Mouse (Mus musculus) ES-E14 (cell line): ENCODE data around the gene Cpne5. TPM values are rescaled to one million over a fixed set of nuclear protein-coding genes. Genes with fewer than 3 reads are reported as not detected.

ENCODE experiments used
- DNase-seq: peaks from one replicate; pipeline ENCODE4 v3.0.0-alpha.2; 2013; ENCODE audit warnings: low read depth, low spot score
- H3K27ac ChIP-seq: 2 replicates; pipeline ENCODE4 v1.5.1; 2012; ENCODE audit warnings: low read depth, mild to moderate bottlenecking, low read length, moderate library complexity, mixed read lengths; ENCODE audit not compliant: poor library complexity, insufficient read depth, severe bottlenecking
- H3K36me3 ChIP-seq: 2 replicates; pipeline ENCODE4 v1.6.1; 2012; ENCODE audit warnings: mild to moderate bottlenecking, low read length, moderate library complexity, mixed read lengths; ENCODE audit not compliant: control insufficient read depth, poor library complexity, insufficient read depth, severe bottlenecking
- H3K4me1 ChIP-seq, 2 experiments: fragments of 150-350 bp in 1 of 2; sonication (generic) in 1 of 2; 2 replicates each; pipeline ENCODE4 v1.6.1; 2012; ENCODE audit warnings: low read length in 2 of 2, mild to moderate bottlenecking in 1 of 2, mixed read lengths in 1 of 2; ENCODE audit not compliant: control insufficient read depth in 2 of 2, insufficient read depth in 2 of 2, poor library complexity in 1 of 2
- H3K4me3 ChIP-seq, 2 experiments: fragments of 150-350 bp in 1 of 2; sonication (generic) in 1 of 2; 2 replicates each; pipeline ENCODE4 v1.5.1; 2012; ENCODE audit warnings: low read length in 2 of 2, low read depth in 1 of 2, mild to moderate bottlenecking in 1 of 2, mixed read lengths in 1 of 2; ENCODE audit not compliant: insufficient read depth in 1 of 2, poor library complexity in 1 of 2, severe bottlenecking in 1 of 2
- H3K9ac ChIP-seq: 2 replicates; pipeline ENCODE4 v1.6.1; 2012; ENCODE audit warnings: low read depth, mild to moderate bottlenecking, low read length, mixed read lengths; ENCODE audit not compliant: poor library complexity, insufficient read depth, severe bottlenecking
- H3K9me3 ChIP-seq: fragments of 150-350 bp; sonication (generic); 2 replicates; pipeline ENCODE4 v1.6.1; 2012; ENCODE audit warnings: low read depth, mild to moderate bottlenecking, low read length; ENCODE audit not compliant: control insufficient read depth, insufficient read depth
- CHD2 ChIP-seq: IDR thresholded peaks from 2 replicates; pipeline ENCODE4 v1.6.1; 2014; ENCODE audit warnings: mild to moderate bottlenecking, low read depth, low read length, inconsistent platforms
- HCFC1 ChIP-seq: IDR thresholded peaks from 2 replicates; pipeline ENCODE4 v1.6.1; 2012; ENCODE audit warnings: low read length, inconsistent platforms, borderline replicate concordance; ENCODE audit not compliant: insufficient read depth
- MAFK ChIP-seq: IDR thresholded peaks from 2 replicates; pipeline ENCODE4 v1.6.1; 2014; ENCODE audit warnings: mild to moderate bottlenecking, low read depth, low read length, inconsistent platforms; ENCODE audit not compliant: insufficient read depth
- ZC3H11A ChIP-seq: IDR thresholded peaks from 2 replicates; pipeline ENCODE4 v1.6.1; 2012; ENCODE audit warnings: low read depth, mild to moderate bottlenecking, inconsistent platforms, low read length, borderline replicate concordance
- ZNF384 ChIP-seq: IDR thresholded peaks from 2 replicates; pipeline ENCODE4 v1.6.1; 2012; ENCODE audit warnings: low read depth, low read length, inconsistent platforms
- in situ Hi-C, 2 experiments: fragments of 600-800 bp; cut with MboI; formaldehyde crosslinking; loops; one replicate each; pipeline ENCODE4 v1.15.1; 2025; ENCODE audit warnings: low sequenced_read_pairs in 2 of 2, inconsistent platforms in 1 of 2; ENCODE audit not compliant: unreplicated experiment in 2 of 2
- total RNA-seq: library from RNA; depleted of rRNA; stranded (reverse); fragments of 300-350 nt; gene quantifications from 2 replicates; pipeline ENCODE4 v1.2.3, GENCODE M21; 2012

The Cpne5 gene
- total RNA-seq, 1 experiment, result 5.1 TPM

DNA sequence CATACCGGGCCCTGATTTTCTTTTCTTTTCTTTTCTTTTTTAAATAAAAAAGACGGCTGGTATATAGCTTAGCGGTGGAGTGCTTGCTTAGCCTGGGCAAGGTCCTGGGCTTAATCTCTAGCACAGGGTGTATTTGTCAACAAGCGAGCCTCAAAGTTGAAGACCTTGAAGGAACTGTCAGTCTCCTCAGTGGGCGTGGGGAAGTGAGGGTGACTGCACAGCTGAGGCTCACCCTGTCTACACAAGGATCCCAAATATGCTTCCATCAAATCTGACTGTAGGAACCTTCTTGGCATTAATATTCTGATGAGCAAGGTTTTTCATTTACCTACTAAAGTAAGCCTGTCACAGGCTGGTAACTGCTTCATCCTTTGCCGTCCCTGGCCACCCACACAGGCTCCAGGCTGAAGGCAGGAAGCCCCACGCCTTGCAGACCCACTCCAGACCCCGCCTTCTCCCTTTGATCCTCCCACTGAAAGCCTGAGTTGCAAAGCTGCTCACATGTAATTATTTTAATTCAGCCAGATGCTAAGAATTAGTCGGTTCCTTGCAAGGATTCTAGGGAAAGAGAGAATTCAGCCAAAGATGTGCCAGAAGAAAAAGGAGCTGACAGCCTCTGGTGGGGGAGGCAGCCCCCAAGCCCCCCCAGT, 38.7 kb downstream of the Cpne5 start:
- H3K4me1 ChIP-seq, result peaks cover 4 to 20% of the 10 kb centered on the region in 2 experiments
- H3K4me3 ChIP-seq, result no peak overlapping the region
- H3K36me3 ChIP-seq, result no peaks in the 10 kb centered on the region
- in situ Hi-C loops, result no loop called here
- H3K9me3 ChIP-seq, result no peaks in the 10 kb centered on the region
- DNase-seq, result no peak
- no peak for TF ChIP-seq MAFK
- TF ChIP-seq ZNF384, result no peak
- no peak for TF ChIP-seq ZC3H11A
- TF ChIP-seq CHD2, result no peak
- no peak overlapping the region for H3K27ac ChIP-seq
- H3K9ac ChIP-seq, result no peak overlapping the region

DNA sequence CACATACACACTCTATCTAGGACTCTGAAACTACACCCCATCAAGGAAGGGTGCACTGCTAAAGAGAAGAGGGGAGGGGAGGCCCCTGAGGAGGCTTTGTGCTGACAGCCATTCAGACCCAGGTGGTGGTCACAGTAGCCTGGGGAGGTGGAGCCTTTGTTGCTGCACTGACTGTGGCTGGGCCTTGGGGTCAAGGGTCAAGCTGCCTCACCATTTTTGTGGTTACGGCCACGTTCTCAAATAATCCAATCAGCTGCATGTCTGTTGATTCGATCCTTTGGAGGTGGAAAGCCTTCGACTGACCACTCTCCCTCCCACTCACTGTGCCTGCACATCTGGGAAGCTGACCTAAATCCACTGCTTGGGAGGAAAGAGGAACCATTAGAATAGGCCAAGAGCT, 42.4 kb downstream of the Cpne5 start:
- in situ Hi-C loops, result no loop called here
- no peak for DNase-seq
- no peak overlapping the region for H3K27ac ChIP-seq

DNA sequence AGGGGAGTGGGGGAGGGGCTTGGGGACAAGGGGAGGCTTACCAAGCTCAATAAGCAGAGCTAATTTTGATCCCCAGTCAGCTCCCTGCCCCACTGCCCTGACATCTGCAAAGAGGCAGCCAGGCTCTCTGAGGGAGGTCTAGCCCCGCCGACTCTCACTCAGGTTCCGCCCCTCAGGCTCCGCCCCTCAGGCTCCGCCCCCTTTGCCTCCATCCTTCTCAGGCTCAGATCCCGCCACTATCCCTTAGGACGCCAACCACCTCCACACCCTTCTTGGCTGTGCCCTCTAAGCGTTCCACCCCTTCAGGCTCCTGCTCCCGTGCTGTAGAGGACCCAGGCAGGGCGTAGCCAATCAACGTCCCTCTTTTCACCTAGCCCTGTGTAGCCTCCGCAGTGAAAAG, 49.0 kb downstream of the Cpne5 start:
- Histone ChIP-seq H3K9me3 (no peaks in the 10 kb centered on the region), H3K27ac (no peak overlapping the region), H3K9ac (peak overlapping the region; percentile 6; the same call in 1 of the 2 replicates), H3K4me1 (peaks cover 12 to 49% of the 10 kb centered on the region in 2 experiments; a peak in 3 of 4 replicates), H3K4me3 (peak overlapping the region; percentile 39 to 65), H3K36me3 (no peaks in the 10 kb centered on the region)
- peak; percentile 95 for DNase-seq
- TF ChIP-seq MAFK (no peak), CHD2 (no peak), ZNF384 (no peak), ZC3H11A (no peak), HCFC1 (no peak)
- in situ Hi-C loops, result no loop called here

More for the DNA sequence above, 42.4 kb downstream of the Cpne5 start:
- TF ChIP-seq ZNF384, result no peak
- Histone ChIP-seq H3K4me1 (peaks cover 5 to 19% of the 10 kb centered on the region in 2 experiments), H3K9ac (no peak overlapping the region), H3K9me3 (no peaks in the 10 kb centered on the region), H3K4me3 (no peak overlapping the region), H3K36me3 (no peaks in the 10 kb centered on the region)

DNA sequence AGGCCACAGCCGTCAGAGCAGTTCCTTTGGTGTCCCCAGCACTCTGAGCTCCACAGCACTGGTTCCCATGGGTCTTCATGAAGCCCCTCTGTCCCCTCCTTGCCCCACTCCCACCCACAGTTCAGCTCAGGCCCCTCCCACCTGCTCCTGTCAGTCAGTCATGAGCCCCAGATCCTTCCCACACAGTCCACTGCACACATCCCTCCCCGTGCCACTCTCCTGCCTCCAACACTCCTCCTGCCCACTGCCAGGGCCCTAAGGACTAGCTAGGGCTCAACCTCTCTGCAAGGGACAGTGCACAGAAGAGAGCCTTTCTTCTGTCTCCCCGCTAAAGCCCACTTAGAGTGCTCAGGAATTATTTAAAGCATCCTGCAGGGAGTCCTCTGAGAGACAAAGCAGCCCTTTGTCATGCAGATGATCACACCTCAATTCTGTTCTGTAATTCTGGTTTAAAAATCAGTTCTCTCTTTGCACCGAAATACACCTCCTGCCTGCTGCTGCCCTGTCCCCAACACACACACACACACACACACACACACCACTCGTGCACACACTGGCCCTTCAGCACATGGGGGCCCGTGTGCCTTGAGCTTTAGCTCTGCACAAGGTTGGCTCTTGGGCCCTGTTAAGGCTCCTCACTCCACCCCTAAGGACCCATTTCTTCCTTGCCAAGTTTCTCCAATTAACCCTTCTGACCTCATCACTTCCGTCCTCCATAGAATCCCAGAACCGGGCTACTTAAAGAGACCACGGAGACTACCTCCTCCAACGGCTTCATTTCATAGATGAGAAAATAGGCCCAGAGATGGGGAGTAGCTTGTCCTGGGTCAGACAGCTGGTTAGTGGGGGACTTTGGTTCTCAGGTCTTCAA, 50.7 kb downstream of the Cpne5 start:
- peak overlapping the region; percentile 31; the same call in 1 of the 2 replicates for H3K27ac ChIP-seq
- H3K36me3 ChIP-seq, result no peaks in the 10 kb centered on the region
- no peak for TF ChIP-seq CHD2
- TF ChIP-seq ZNF384, result no peak
- no peak for TF ChIP-seq ZC3H11A
- no peak for TF ChIP-seq MAFK
- no peak for TF ChIP-seq HCFC1
- H3K9me3 ChIP-seq, result no peaks in the 10 kb centered on the region
- H3K4me3 ChIP-seq, result no peak overlapping the region
- peaks cover 10 to 43% of the 10 kb centered on the region in 2 experiments; a peak in 3 of 4 replicates for H3K4me1 ChIP-seq
- no peak overlapping the region for H3K9ac ChIP-seq
- in situ Hi-C loops, result no loop called here
- DNase-seq, result no peak
